Mouse (Mus musculus) ES-E14 (cell line): ENCODE data around the gene Pcgf5. TPM values are rescaled to one million over a fixed set of nuclear protein-coding genes. Genes with fewer than 3 reads are reported as not detected.

Experiments
- DNase-seq: peaks from one replicate; pipeline ENCODE4 v3.0.0-alpha.2; 2013; ENCODE audit warnings: low read depth, low spot score
- H3K27ac ChIP-seq: 2 replicates; pipeline ENCODE4 v1.5.1; 2012; ENCODE audit warnings: low read depth, mild to moderate bottlenecking, low read length, moderate library complexity, mixed read lengths; ENCODE audit not compliant: poor library complexity, insufficient read depth, severe bottlenecking
- H3K36me3 ChIP-seq: 2 replicates; pipeline ENCODE4 v1.6.1; 2012; ENCODE audit warnings: mild to moderate bottlenecking, low read length, moderate library complexity, mixed read lengths; ENCODE audit not compliant: control insufficient read depth, poor library complexity, insufficient read depth, severe bottlenecking
- H3K4me1 ChIP-seq, 2 experiments: fragments of 150-350 bp in 1 of 2; sonication (generic) in 1 of 2; 2 replicates each; pipeline ENCODE4 v1.6.1; 2012; ENCODE audit warnings: low read length in 2 of 2, mild to moderate bottlenecking in 1 of 2, mixed read lengths in 1 of 2; ENCODE audit not compliant: control insufficient read depth in 2 of 2, insufficient read depth in 2 of 2, poor library complexity in 1 of 2
- H3K4me3 ChIP-seq, 2 experiments: fragments of 150-350 bp in 1 of 2; sonication (generic) in 1 of 2; 2 replicates each; pipeline ENCODE4 v1.5.1; 2012; ENCODE audit warnings: low read length in 2 of 2, low read depth in 1 of 2, mild to moderate bottlenecking in 1 of 2, mixed read lengths in 1 of 2; ENCODE audit not compliant: insufficient read depth in 1 of 2, poor library complexity in 1 of 2, severe bottlenecking in 1 of 2
- H3K9ac ChIP-seq: 2 replicates; pipeline ENCODE4 v1.6.1; 2012; ENCODE audit warnings: low read depth, mild to moderate bottlenecking, low read length, mixed read lengths; ENCODE audit not compliant: poor library complexity, insufficient read depth, severe bottlenecking
- H3K9me3 ChIP-seq: fragments of 150-350 bp; sonication (generic); 2 replicates; pipeline ENCODE4 v1.6.1; 2012; ENCODE audit warnings: low read depth, mild to moderate bottlenecking, low read length; ENCODE audit not compliant: control insufficient read depth, insufficient read depth
- CHD2 ChIP-seq: IDR thresholded peaks from 2 replicates; pipeline ENCODE4 v1.6.1; 2014; ENCODE audit warnings: mild to moderate bottlenecking, low read depth, low read length, inconsistent platforms
- HCFC1 ChIP-seq: IDR thresholded peaks from 2 replicates; pipeline ENCODE4 v1.6.1; 2012; ENCODE audit warnings: low read length, inconsistent platforms, borderline replicate concordance; ENCODE audit not compliant: insufficient read depth
- MAFK ChIP-seq: IDR thresholded peaks from 2 replicates; pipeline ENCODE4 v1.6.1; 2014; ENCODE audit warnings: mild to moderate bottlenecking, low read depth, low read length, inconsistent platforms; ENCODE audit not compliant: insufficient read depth
- ZC3H11A ChIP-seq: IDR thresholded peaks from 2 replicates; pipeline ENCODE4 v1.6.1; 2012; ENCODE audit warnings: low read depth, mild to moderate bottlenecking, inconsistent platforms, low read length, borderline replicate concordance
- ZNF384 ChIP-seq: IDR thresholded peaks from 2 replicates; pipeline ENCODE4 v1.6.1; 2012; ENCODE audit warnings: low read depth, low read length, inconsistent platforms
- in situ Hi-C, 2 experiments: fragments of 600-800 bp; cut with MboI; formaldehyde crosslinking; loops; one replicate each; pipeline ENCODE4 v1.15.1; 2025; ENCODE audit warnings: low sequenced_read_pairs in 2 of 2, inconsistent platforms in 1 of 2; ENCODE audit not compliant: unreplicated experiment in 2 of 2
- total RNA-seq: library from RNA; depleted of rRNA; stranded (reverse); fragments of 300-350 nt; gene quantifications from 2 replicates; pipeline ENCODE4 v1.2.3, GENCODE M21; 2012

Gene Pcgf5
- total RNA-seq, 1 experiment: 21.5 TPM

- no peak overlapping the region for H3K9ac ChIP-seq
- no peak overlapping the region for H3K27ac ChIP-seq
- in situ Hi-C loops: no loop called here
- no peak for TF ChIP-seq HCFC1
- no peak for TF ChIP-seq MAFK
- TF ChIP-seq ZNF384: no peak
- TF ChIP-seq ZC3H11A: no peak
- no peak for TF ChIP-seq CHD2
- H3K36me3 ChIP-seq: no peaks in the 10 kb centered on the region; the same call in 1 of the 2 replicates
- H3K4me1 ChIP-seq: no peaks in the 10 kb centered on the region
- no peaks in the 10 kb centered on the region for H3K9me3 ChIP-seq
- H3K4me3 ChIP-seq: no peak overlapping the region
- no peak for DNase-seq
Observed at GRCm38 (mm10) chr19:36453451-36453850, 105.3 kb downstream of the Pcgf5 start.

- DNase-seq: peak; percentile 72
- no peak overlapping the region for H3K9ac ChIP-seq
- no peaks in the 10 kb centered on the region for H3K4me1 ChIP-seq
- H3K4me3 ChIP-seq: no peak overlapping the region
- in situ Hi-C loops: no loop called here
- no peaks in the 10 kb centered on the region for H3K9me3 ChIP-seq
- H3K36me3 ChIP-seq: no peaks in the 10 kb centered on the region
- TF ChIP-seq CHD2 (no peak), ZC3H11A (peak; percentile 47; the same call in 1 of the 2 replicates)
- H3K27ac ChIP-seq: no peak overlapping the region
Observed at GRCm38 (mm10) chr19:36470106-36470505, 122.0 kb downstream of the Pcgf5 start.

- Histone ChIP-seq H3K9ac (no peak overlapping the region), H3K36me3 (no peaks in the 10 kb centered on the region), H3K4me3 (no peak overlapping the region), H3K4me1 (no peaks in the 10 kb centered on the region), H3K9me3 (no peaks in the 10 kb centered on the region), H3K27ac (no peak overlapping the region)
- TF ChIP-seq HCFC1 (no peak), CHD2 (no peak), ZC3H11A (no peak)
- no peak for DNase-seq
- in situ Hi-C loops: no loop called here
Observed at GRCm38 (mm10) chr19:36471325-36471724, 123.2 kb downstream of the Pcgf5 start.

GRCm38 (mm10) chr19:36476596-36476995 is 128.5 kb downstream of the Pcgf5 start:
- Histone ChIP-seq H3K4me1 (peaks cover 2 to 5% of the 10 kb centered on the region in 2 experiments; a peak in 1 of 4 replicates), H3K9ac (no peak overlapping the region), H3K9me3 (no peaks in the 10 kb centered on the region), H3K36me3 (no peaks in the 10 kb centered on the region), H3K27ac (no peak overlapping the region), H3K4me3 (no peak overlapping the region)
- no peak for TF ChIP-seq ZC3H11A
- TF ChIP-seq HCFC1: no peak
- TF ChIP-seq MAFK: no peak
- DNase-seq: no peak
- in situ Hi-C loops: no loop called here

- Histone ChIP-seq H3K9ac (no peak overlapping the region), H3K4me1 (peaks cover 2 to 5% of the 10 kb centered on the region in 2 experiments; a peak in 1 of 4 replicates), H3K9me3 (no peaks in the 10 kb centered on the region), H3K36me3 (no peaks in the 10 kb centered on the region), H3K4me3 (peak overlapping the region in 1 of 2 experiments; percentile 32; a peak in 1 of 4 replicates), H3K27ac (no peak overlapping the region)
- in situ Hi-C loops: no loop called here
- DNase-seq: no peak
- no peak for TF ChIP-seq MAFK
- TF ChIP-seq HCFC1: no peak
- TF ChIP-seq ZNF384: no peak
- no peak for TF ChIP-seq CHD2
- no peak for TF ChIP-seq ZC3H11A
Observed at GRCm38 (mm10) chr19:36477151-36477550, 129.0 kb downstream of the Pcgf5 start.
